Mouse (Mus musculus) embryonic facial prominence, embryonic 14.5 days (tissue): ENCODE data around the gene Smpdl3b. TPM values are rescaled to one million over a fixed set of nuclear protein-coding genes. Genes with fewer than 3 reads are reported as not detected.
A peak's percentile ranks its signal among the peaks of the same experiment; 100 is the strongest.

Experiments
- ATAC-seq: fragments of 200-750 bp; cut with Nextera tagmentation; 2 replicates; pipeline ENCODE4 v1.8.0; 2017; ENCODE audit warnings: low read depth, moderate number of reproducible peaks, moderate TSS enrichment
- DNase-seq: peaks from one replicate; pipeline ENCODE4 v3.0.0-alpha.2; 2015; ENCODE audit warnings: low spot score
- H3K27ac ChIP-seq: fragments of 300-500 bp; sonication (generic); replicated peaks from 2 replicates; pipeline ENCODE4 v1.5.1; 2014; ENCODE audit warnings: low read depth, mild to moderate bottlenecking, low read length, moderate library complexity
- H3K27me3 ChIP-seq: fragments of 300-500 bp; sonication (generic); replicated peaks from 2 replicates; pipeline ENCODE4 v1.6.1; 2014; ENCODE audit warnings: low read length; ENCODE audit not compliant: control insufficient read depth, insufficient read depth
- H3K36me3 ChIP-seq: fragments of 300-500 bp; sonication (generic); 2 replicates; pipeline ENCODE4 v1.6.1; 2014; ENCODE audit warnings: low read length, mixed read lengths; ENCODE audit not compliant: control insufficient read depth, insufficient read depth
- H3K4me1 ChIP-seq: fragments of 300-500 bp; sonication (generic); 2 replicates; pipeline ENCODE4 v1.6.1; 2014; ENCODE audit warnings: antibody characterized with exemption, low read length; ENCODE audit not compliant: control insufficient read depth, insufficient read depth
- H3K4me2 ChIP-seq: fragments of 300-500 bp; sonication (generic); 2 replicates; pipeline ENCODE4 v1.6.1; 2014; ENCODE audit warnings: low read depth, mild to moderate bottlenecking, low read length, moderate library complexity, mixed read lengths
- H3K4me3 ChIP-seq: fragments of 300-500 bp; sonication (generic); 2 replicates; pipeline ENCODE4 v1.5.1; 2014; ENCODE audit warnings: low read depth, mild to moderate bottlenecking, low read length
- H3K9ac ChIP-seq: fragments of 300-500 bp; sonication (generic); 2 replicates; pipeline ENCODE4 v1.6.1; 2014; ENCODE audit warnings: low read depth, mild to moderate bottlenecking, low read length, moderate library complexity, mixed read lengths
- H3K9me3 ChIP-seq: fragments of 300-500 bp; sonication (generic); 2 replicates; pipeline ENCODE4 v1.6.1; 2016; ENCODE audit warnings: low read length; ENCODE audit not compliant: control insufficient read depth
- WGBS: fragments of 180-500 bp; shearing (Covaris S2); extraction: QIAGEN DNeasy Blood & Tissue Kit; methylation state at CpG from one replicate; pipeline ENCODE4 v1.1.7; 2014; 5-methylcytosine and 5-hydroxymethylcytosine counted together
- polyA plus RNA-seq: library from polyadenylated mRNA; unstranded; fragments of >200 nt; fragmentation: Nextera tagmentation; extraction: Ambion mirVana; gene quantifications from 2 replicates; pipeline ENCODE4 v1.2.1, GENCODE M21; 2014

Gene Smpdl3b
- polyA plus RNA-seq = 6.7 and 7.9 TPM in 2 replicates

DNA sequence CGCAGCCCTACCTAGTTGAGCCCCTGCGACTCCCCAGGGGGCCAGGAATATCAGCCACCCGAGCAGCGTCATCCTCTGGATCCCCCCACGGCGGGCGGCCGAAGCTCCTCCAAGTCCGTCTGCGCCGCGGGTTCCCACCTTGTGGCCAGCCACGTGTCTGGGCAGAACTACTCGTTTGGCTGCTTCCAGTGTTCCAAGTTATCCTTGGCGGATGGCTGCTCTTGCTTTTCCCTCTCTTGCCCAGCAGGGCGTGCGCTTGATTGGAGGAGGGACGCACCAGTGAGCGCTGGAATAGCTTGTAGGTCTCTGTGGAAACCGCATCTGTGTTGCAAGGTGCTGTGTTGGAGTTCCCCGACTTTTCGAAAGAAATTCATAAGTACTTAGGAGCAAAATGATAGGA lies at the start of gene Smpdl3b:
Smpdl3b (minus strand) TSS at position 279 of the 400 bp plus-strand sequence.
- Histone ChIP-seq H3K4me2 (peak within 1 kb of the TSS; percentile 79), H3K9ac (peak within 1 kb of the TSS; percentile 61), H3K27ac (no peak within 1 kb of the TSS), H3K9me3 (no peaks in the 10 kb centered on the region), H3K27me3 (no peaks in the 10 kb centered on the region), H3K36me3 (no peaks in the 10 kb centered on the region), H3K4me1 (no peaks in the 10 kb centered on the region), H3K4me3 (peak within 1 kb of the TSS; percentile 43)
- ATAC-seq = peak; percentile 94
- peak; percentile 92 for DNase-seq
- WGBS = 2% methylated on average over 20 of the region's 22 CpGs

DNA sequence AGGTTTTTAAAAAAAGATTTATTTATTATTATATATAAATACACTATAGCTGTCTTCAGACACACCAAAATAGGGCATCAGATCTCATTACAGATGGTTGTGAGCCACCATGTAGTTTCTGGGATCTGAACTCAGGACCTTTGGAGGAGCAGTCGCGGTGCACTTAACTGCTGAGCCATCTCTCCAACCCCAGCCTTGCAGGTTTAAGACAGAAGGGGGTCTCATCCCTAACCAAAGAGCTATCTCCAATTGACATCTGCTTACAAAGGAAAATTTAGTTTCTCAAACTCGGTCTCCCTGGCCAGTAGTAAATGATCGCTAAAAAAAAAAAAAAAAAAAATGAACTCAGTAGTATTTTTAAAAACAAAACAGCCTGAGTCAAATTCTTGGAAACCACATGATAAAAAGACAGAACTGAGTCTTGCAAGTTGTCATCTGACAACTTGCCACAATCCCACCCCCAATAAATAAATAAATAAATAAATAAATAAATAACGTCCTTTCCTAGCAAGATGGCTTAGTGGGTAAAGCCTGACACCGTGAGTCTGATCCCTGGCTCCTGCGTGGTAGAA lies 49.7 kb upstream of the Smpdl3b start:
- DNase-seq (no peak), ATAC-seq (no peak)
- 89% methylated on average over 7 of the region's 7 CpGs for WGBS
- Histone ChIP-seq H3K9ac (no peak overlapping the region), H3K4me2 (no peak overlapping the region), H3K4me1 (no peaks in the 10 kb centered on the region), H3K27me3 (no peaks in the 10 kb centered on the region), H3K27ac (no peak overlapping the region), H3K36me3 (no peaks in the 10 kb centered on the region), H3K9me3 (peaks cover 12% of the 10 kb centered on the region), H3K4me3 (no peak overlapping the region)

DNA sequence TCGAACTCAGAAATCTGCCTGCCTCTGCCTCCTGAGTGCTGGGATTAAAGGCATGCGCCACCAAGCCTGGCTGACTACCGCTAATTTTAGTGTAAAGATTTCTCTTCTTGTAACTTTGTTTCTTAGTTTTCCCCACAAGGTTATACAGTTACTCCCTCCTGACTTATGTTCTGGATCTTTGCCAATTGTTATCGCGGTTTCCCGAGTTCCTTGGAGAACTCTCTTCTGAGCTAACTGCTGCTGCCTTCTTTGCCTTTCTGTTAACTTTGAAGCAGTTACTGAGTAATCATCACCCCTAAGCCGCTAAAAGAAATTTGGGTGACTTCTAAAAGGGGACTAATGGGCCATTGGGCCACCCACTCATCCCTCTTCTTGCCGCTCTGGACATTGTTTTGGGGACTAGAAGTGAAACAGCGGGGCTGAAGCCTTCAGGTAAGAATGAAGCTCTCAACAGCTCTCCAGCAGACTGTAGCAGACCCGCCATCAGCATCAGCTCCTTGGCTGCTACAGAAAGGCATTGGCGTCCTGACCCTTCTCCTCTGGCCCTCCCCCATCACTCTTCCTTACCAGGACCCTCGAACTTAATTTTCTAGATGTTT lies 48.6 kb upstream of the Smpdl3b start:
- H3K27me3 ChIP-seq = no peaks in the 10 kb centered on the region
- H3K4me2 ChIP-seq = no peak overlapping the region
- ATAC-seq = no peak
- DNase-seq = peak; percentile 10
- no peak overlapping the region for H3K9ac ChIP-seq
- H3K4me3 ChIP-seq = no peak overlapping the region
- no peaks in the 10 kb centered on the region for H3K4me1 ChIP-seq
- no peak overlapping the region for H3K27ac ChIP-seq
- 81% methylated on average over 12 of the region's 12 CpGs for WGBS
- H3K9me3 ChIP-seq = peaks cover 4% of the 10 kb centered on the region
- H3K36me3 ChIP-seq = no peaks in the 10 kb centered on the region

DNA sequence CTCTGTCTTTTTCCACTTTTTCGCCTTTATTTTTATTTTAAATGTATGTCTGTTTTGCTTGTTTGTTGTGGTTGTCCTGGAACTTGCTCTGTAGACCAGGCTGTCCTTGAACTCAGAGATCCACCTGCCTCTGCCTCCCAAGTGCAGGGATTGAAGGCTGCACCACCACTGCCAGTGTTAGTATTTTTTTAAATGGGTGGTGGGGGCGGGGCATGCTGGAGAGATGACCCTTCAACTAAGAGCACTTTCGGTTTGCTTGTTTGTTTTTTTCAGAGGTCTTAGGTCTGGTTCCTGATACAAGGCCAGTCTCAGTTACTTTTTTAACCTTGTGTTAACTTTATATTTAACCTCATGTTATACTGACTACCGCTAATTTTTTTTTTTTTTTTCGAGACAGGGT lies 48.1 kb upstream of the Smpdl3b start:
- Histone ChIP-seq H3K4me1 (no peaks in the 10 kb centered on the region), H3K27ac (no peak overlapping the region), H3K4me3 (no peak overlapping the region), H3K9ac (no peak overlapping the region), H3K27me3 (no peaks in the 10 kb centered on the region), H3K9me3 (no peaks in the 10 kb centered on the region), H3K36me3 (no peaks in the 10 kb centered on the region), H3K4me2 (no peak overlapping the region)
- DNase-seq = no peak
- 84% methylated on average over 5 of the region's 5 CpGs for WGBS
- no peak for ATAC-seq

DNA sequence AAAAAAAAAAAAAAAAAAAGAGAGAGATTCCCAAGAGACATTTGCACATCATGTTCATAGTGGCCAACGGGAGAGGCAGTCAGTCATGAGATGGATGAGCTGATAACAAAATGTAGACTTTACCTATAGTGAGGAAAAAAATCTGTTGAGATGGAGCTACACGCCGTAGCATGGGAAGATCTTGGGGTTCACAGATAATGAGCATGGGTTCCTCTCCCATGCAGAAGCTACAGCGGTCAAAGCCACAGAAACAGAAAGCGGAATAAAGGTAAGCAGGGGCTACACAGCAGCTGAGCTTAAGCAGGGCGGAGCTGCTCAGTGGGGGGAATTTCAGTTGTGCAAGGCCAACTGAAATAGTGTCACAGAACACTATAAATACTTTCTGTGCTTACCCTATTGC lies 47.3 kb upstream of the Smpdl3b start:
- Histone ChIP-seq H3K36me3 (no peaks in the 10 kb centered on the region), H3K9me3 (no peaks in the 10 kb centered on the region), H3K9ac (no peak overlapping the region), H3K4me3 (no peak overlapping the region), H3K27me3 (no peaks in the 10 kb centered on the region), H3K27ac (no peak overlapping the region), H3K4me1 (no peaks in the 10 kb centered on the region), H3K4me2 (no peak overlapping the region)
- no peak for ATAC-seq
- 94% methylated on average over 6 of the region's 6 CpGs for WGBS
- no peak for DNase-seq

DNA sequence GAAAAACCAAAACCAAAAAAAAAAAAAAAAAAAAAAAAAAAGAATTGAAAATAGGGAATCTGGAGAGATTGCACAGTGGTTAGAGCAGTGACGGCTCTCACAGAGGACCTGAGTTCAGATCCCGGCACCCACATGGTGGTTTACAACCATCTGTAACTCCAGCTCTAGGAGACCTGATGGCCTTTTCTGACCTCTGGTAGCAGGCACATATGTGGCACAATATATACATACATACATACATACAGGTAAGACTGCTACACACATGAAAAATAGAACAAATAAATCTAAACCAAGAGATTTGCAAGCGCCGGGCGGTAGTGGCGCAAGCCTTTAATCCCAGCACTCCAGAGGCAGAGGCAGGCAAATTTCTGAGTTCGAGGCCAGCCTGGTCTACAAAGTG lies 46.8 kb upstream of the Smpdl3b start:
- DNase-seq (no peak), ATAC-seq (no peak)
- Histone ChIP-seq H3K9me3 (no peaks in the 10 kb centered on the region), H3K27me3 (no peaks in the 10 kb centered on the region), H3K4me2 (no peak overlapping the region), H3K9ac (no peak overlapping the region), H3K36me3 (no peaks in the 10 kb centered on the region), H3K27ac (no peak overlapping the region), H3K4me3 (no peak overlapping the region), H3K4me1 (no peaks in the 10 kb centered on the region)
- WGBS = 94% methylated on average over 7 of the region's 7 CpGs

DNA sequence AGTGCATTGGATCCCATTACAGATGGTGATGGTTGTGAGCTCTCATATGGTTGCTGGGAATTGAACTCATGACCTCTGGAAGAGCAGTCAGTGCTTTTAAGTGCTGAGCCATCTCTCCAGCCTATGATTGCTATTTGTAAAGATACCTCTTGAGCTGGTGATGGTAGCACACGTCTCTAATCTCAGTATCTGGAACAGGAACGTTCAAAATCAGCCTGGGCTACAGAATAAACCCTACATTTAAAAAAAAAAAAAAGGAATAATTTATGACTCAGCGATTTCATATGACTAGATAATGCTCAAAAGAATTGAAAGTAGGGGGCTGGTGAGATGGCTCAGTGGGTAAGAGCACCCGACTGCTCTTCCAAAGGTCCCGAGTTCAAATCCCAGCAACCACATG lies 46.2 kb upstream of the Smpdl3b start:
- DNase-seq = no peak
- no peak overlapping the region for H3K27ac ChIP-seq
- WGBS = 92% methylated on average over 5 of the region's 5 CpGs
- H3K4me3 ChIP-seq = no peak overlapping the region
- no peak for ATAC-seq
- H3K4me2 ChIP-seq = no peak overlapping the region
- no peaks in the 10 kb centered on the region for H3K27me3 ChIP-seq
- no peaks in the 10 kb centered on the region for H3K9me3 ChIP-seq
- no peaks in the 10 kb centered on the region for H3K4me1 ChIP-seq
- no peak overlapping the region for H3K9ac ChIP-seq
- no peaks in the 10 kb centered on the region for H3K36me3 ChIP-seq

DNA sequence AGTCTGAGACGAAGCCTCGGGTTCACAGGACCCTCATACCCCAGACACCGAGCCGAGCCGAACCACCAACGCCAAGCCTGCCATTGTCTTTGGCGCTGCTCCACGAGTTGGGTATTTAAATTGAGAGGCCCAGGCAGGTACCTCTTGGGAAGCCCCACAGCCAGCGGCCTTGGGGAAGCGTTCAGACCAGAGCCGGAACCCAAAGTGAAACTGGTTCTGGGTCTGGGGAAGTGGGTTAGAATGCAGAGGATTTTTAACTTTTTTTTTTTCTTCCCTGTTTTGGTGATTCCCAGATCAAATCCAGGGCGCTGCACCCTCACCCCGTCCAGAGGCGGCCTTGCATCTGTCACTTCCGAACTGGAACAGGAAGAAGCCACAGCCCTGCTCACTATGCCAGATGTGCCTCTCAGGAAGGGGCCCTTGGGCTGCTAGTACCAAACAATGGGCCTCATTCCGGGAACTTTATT lies 45.2 kb upstream of the Smpdl3b start:
- DNase-seq (peak; percentile 43), ATAC-seq (no peak)
- no peak overlapping the region for H3K27ac ChIP-seq
- no peak overlapping the region for H3K9ac ChIP-seq
- H3K4me3 ChIP-seq = no peak overlapping the region
- WGBS = 55% methylated on average over 16 of the region's 16 CpGs
- no peak overlapping the region for H3K4me2 ChIP-seq
- no peaks in the 10 kb centered on the region for H3K4me1 ChIP-seq
- no peaks in the 10 kb centered on the region for H3K9me3 ChIP-seq
- H3K27me3 ChIP-seq = no peaks in the 10 kb centered on the region
- no peaks in the 10 kb centered on the region for H3K36me3 ChIP-seq
